Mouse (Mus musculus) heart, embryonic 15.5 days (tissue): ENCODE data around the gene 3300002I08Rik. TPM values are rescaled to one million over a fixed set of nuclear protein-coding genes. Genes with fewer than 3 reads are reported as not detected.

Experiments used
- ATAC-seq: fragments of 200-750 bp; cut with Nextera tagmentation; replicated peaks from 2 replicates; pipeline ENCODE4 v1.8.0; 2017; ENCODE audit warnings: low read depth, moderate TSS enrichment; ENCODE audit not compliant: insufficient number of reproducible peaks, insufficient read depth, low FRiP score
- H3K27ac ChIP-seq: fragments of 300-500 bp; sonication (generic); 2 replicates; pipeline ENCODE4 v1.5.1; 2015; ENCODE audit warnings: mild to moderate bottlenecking, inconsistent platforms
- H3K27me3 ChIP-seq: fragments of 300-500 bp; sonication (generic); 2 replicates; pipeline ENCODE4 v1.6.1; 2015; ENCODE audit warnings: inconsistent platforms
- H3K36me3 ChIP-seq: fragments of 300-500 bp; sonication (generic); 2 replicates; pipeline ENCODE4 v1.6.1; 2015; ENCODE audit warnings: mild to moderate bottlenecking, inconsistent platforms
- H3K4me1 ChIP-seq: fragments of 300-500 bp; sonication (generic); replicated peaks from 2 replicates; pipeline ENCODE4 v1.6.1; 2015; ENCODE audit warnings: inconsistent platforms
- H3K4me2 ChIP-seq: fragments of 300-500 bp; sonication (generic); 2 replicates; pipeline ENCODE4 v1.6.1; 2015; ENCODE audit warnings: inconsistent platforms, mild to moderate bottlenecking, moderate library complexity
- H3K4me3 ChIP-seq: fragments of 300-500 bp; sonication (generic); 2 replicates; pipeline ENCODE4 v1.5.1; 2015; ENCODE audit warnings: mild to moderate bottlenecking, inconsistent platforms
- H3K9ac ChIP-seq: fragments of 300-500 bp; sonication (generic); 2 replicates; pipeline ENCODE4 v1.6.1; 2015; ENCODE audit warnings: mild to moderate bottlenecking, inconsistent platforms
- H3K9me3 ChIP-seq: fragments of 300-500 bp; sonication (generic); replicated peaks from 2 replicates; pipeline ENCODE4 v1.6.1; 2016; ENCODE audit warnings: inconsistent platforms
- WGBS: fragments of 180-500 bp; shearing (Covaris S2); methylation state at CpG from one replicate; pipeline ENCODE4 v1.1.7; 2015; ENCODE audit warnings: mixed read lengths; 5-methylcytosine and 5-hydroxymethylcytosine counted together
- polyA plus RNA-seq: library from polyadenylated mRNA; unstranded; fragments of >200 nt; fragmentation: Nextera tagmentation; extraction: Ambion mirVana; gene quantifications from 2 replicates; pipeline ENCODE4 v1.2.1, GENCODE M21; 2015

3300002I08Rik gene
- polyA plus RNA-seq, 1 experiment from 2014 or later, result 4.1 TPM

- H3K9me3 ChIP-seq, result no peaks in the 10 kb centered on the region
- no peak overlapping the region for H3K4me3 ChIP-seq
- no peak for ATAC-seq
- H3K36me3 ChIP-seq, result no peaks in the 10 kb centered on the region
- no peaks in the 10 kb centered on the region for H3K4me1 ChIP-seq
- no peak overlapping the region for H3K27ac ChIP-seq
- H3K9ac ChIP-seq, result no peak overlapping the region
- WGBS, result 35% methylated on average over 1 of the region's 1 CpGs
- H3K4me2 ChIP-seq, result no peak overlapping the region
- no peaks in the 10 kb centered on the region for H3K27me3 ChIP-seq
Observed at GRCm38 (mm10) chr2:150299096-150299495, 63.5 kb downstream of the 3300002I08Rik start.

- WGBS, result 61% methylated on average over 6 of the region's 6 CpGs
- Histone ChIP-seq H3K4me2 (no peak overlapping the region), H3K9me3 (no peaks in the 10 kb centered on the region), H3K27ac (no peak overlapping the region), H3K4me3 (no peak overlapping the region), H3K9ac (no peak overlapping the region), H3K36me3 (no peaks in the 10 kb centered on the region), H3K27me3 (no peaks in the 10 kb centered on the region), H3K4me1 (no peaks in the 10 kb centered on the region)
- ATAC-seq, result no peak
Observed at GRCm38 (mm10) chr2:150293669-150294068, 68.9 kb downstream of the 3300002I08Rik start.

Other genes with a start within 250 kb of the 3300002I08Rik start
- gene Zfp120, start 226.1 kb downstream of the 3300002I08Rik start, polyA plus RNA-seq, result 5.2 and 5.5 TPM in 2 replicates
- not detected in 2 replicates for gene Gm10770, start 183.1 kb downstream of the 3300002I08Rik start, polyA plus RNA-seq
- not detected in 2 replicates for gene Gm14139, start 181.0 kb downstream of the 3300002I08Rik start, polyA plus RNA-seq
- gene Zfp937, start 144.7 kb downstream of the 3300002I08Rik start, polyA plus RNA-seq, result 4.1 and 4.9 TPM in 2 replicates
- 2.0 and 2.7 TPM in 2 replicates for gene Gm21994, start 107.2 kb downstream of the 3300002I08Rik start, polyA plus RNA-seq
- gene Gm14124, start 105.2 kb downstream of the 3300002I08Rik start, polyA plus RNA-seq, result not detected in 2 replicates
- 1.9 TPM in 1 of 2 replicates, not detected in the other for gene Gm10130, start 39.1 kb downstream of the 3300002I08Rik start, polyA plus RNA-seq
- 3.8 and 4.8 TPM in 2 replicates for gene Zfp442, start 88.7 kb upstream of the 3300002I08Rik start, polyA plus RNA-seq
- 0.06 and 0.08 TPM in 2 replicates for gene Zfp345, start 122.3 kb upstream of the 3300002I08Rik start, polyA plus RNA-seq
- 0.13 and 1.1 TPM in 2 replicates for gene Cst7, start 207.7 kb upstream of the 3300002I08Rik start, polyA plus RNA-seq
- 23.4 and 30.7 TPM in 2 replicates for gene Apmap, start 245.8 kb upstream of the 3300002I08Rik start, polyA plus RNA-seq